Mouse (Mus musculus): Measurements from ENCODE around the gene Lamb2.

Lamb2 gene

DNA sequence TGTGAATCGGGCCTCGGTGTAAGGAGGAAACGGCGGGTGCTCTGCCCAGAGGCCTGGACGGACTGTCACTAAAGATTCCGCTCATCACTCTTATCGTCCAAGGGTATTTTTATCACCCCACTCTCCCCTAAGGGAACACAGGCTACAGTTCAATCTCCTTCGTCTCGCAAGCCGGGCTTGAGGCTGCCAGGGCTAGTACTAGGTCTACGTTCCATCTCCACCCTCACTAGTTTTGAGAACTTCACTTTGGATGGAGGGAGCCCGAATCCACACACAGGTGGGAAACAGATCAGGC lies 11.7 kb downstream of the Lamb2 start:
- DNase-seq (ENCODE audit: low spot score in 2 of 2) = no peak

DNA sequence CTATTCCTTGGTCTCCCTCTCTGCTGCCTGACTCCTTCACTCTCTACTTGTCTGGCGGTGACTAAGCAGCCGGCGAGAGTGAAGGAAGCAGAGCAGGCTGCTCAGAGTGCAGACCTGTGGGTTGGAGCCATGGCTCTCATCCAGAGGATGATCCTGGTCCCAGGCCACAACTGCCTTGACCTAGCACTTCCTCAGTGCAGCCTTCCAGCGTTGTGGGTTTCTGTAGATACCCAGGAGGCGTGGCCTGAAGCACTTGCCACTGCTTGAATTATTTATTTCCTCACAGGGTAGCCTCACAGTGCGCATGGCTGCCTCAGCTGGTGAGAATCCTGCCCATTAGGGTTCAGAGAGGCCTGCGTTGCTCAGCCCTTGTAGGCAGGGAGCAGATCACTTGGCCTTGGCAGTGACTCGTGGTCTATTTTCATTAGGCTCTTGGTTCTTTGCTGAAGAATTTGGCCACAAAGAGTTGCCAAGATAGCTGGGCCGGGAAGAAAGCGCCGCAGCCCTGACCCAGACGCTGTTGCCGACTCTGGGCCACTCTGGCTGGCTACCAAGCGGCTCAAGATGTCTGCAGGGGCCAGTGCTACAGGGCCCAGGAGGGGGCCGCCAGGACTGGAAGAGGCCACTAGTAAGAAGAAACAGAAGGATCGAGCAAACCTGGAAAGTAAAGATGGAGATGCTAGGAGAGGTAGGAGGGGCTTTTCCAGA lies 12.7 kb downstream of the Lamb2 start:
- DNase-seq (ENCODE audit: low spot score in 2 of 2) = no peak

- DNase-seq (ENCODE audit: low spot score in 2 of 2) = no peak
Measured at GRCm38 (mm10) chr9:108493246-108493645, 13.7 kb downstream of the Lamb2 start.

DNA sequence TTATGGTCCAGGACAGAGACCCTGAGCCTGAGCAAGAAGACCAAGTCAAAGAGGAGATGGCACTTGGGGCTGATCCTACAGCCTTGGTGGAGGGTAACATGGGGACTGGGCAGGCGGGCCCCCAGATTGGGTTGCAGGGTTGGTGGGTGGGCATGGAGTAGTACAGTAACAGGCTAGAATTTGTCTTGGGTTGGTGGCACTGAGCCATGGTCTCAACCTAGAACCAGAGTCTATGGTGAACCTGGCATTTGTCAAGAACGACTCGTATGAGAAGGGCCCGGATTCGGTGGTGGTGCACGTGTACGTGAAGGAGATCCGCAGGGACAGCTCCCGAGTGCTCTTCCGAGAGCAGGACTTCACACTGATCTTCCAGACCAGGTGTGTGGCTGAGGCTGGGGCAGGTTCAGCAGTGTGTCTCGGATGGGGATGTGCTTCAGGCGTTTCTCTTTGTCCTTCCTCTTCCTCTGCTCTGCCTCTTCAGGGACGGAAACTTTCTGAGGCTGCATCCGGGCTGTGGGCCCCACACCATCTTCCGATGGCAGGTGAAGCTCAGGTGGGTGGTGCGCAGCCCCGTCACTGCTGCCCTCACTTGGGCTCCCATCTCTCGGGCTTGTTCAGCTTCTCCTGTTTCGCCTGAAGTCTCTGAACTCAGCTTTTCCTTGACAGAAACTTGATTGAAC lies 14.8 kb downstream of the Lamb2 start:
- no peak for DNase-seq (ENCODE audit: low spot score in 2 of 2)

DNA sequence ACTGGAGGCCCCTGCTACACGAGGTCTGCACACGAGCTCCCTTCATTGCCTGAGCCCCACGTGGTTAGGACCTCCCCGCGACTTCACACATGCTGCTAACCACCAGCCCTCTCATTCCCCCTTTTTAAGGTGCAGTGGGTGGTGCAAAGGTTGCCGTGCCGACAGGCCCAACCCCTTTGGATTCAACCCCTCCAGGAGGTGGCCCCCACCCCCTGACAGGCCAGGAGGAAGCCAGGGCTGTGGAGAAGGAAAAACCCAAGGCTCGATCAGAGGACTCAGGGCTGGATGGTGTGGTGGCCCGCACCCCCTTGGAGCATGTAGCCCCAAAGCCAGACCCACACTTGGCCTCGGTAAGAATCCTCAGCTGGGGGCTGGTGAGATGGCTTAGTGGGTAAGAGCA lies 15.4 kb downstream of the Lamb2 start:
- DNase-seq (ENCODE audit: low spot score in 2 of 2) = no peak

GRCm38 (mm10) chr9:108499231-108499630 lies 19.7 kb downstream of the Lamb2 start:
- no peak for DNase-seq (ENCODE audit: low spot score in 2 of 2)

DNA sequence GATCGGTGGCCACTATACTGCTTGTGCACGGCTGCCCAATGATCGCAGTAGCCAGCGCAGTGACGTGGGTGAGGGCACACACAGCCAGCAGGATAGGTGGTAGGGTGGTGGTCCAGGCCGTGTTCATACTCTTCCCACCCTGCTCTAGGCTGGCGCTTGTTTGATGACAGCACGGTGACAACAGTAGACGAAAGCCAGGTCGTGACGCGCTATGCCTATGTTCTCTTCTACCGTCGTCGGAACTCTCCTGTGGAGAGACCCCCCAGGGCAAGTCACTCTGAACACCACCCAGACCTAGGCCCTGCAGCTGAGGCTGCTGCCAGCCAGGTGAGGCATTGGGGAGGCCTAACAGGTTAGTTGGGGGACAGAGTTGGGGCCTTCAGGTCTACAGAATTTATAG lies 20.4 kb downstream of the Lamb2 start:
- DNase-seq (ENCODE audit: low spot score in 2 of 2) = no peak

DNA sequence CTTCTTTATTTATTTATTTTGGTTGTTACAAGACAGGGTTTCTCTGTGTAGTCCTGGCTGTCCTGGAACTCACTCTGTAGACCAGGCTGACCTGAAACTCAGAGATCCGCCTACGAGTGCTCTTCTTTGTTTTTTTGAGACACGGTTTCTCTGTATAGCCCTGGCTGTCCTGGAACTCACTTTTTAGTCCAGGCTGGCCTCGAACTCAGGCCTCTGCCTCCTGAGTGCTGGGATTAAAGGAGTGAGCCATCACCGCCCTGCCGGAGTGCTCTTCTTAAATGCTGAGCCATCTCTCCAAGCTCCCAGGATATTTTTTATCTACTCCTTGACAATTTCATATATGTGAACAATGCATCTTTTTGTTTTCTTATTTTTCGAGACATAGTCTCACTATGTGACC lies 27.4 kb downstream of the Lamb2 start:
- DNase-seq (ENCODE audit: low spot score in 2 of 2) = peak in 1 of 2 experiments; percentile 45

DNA sequence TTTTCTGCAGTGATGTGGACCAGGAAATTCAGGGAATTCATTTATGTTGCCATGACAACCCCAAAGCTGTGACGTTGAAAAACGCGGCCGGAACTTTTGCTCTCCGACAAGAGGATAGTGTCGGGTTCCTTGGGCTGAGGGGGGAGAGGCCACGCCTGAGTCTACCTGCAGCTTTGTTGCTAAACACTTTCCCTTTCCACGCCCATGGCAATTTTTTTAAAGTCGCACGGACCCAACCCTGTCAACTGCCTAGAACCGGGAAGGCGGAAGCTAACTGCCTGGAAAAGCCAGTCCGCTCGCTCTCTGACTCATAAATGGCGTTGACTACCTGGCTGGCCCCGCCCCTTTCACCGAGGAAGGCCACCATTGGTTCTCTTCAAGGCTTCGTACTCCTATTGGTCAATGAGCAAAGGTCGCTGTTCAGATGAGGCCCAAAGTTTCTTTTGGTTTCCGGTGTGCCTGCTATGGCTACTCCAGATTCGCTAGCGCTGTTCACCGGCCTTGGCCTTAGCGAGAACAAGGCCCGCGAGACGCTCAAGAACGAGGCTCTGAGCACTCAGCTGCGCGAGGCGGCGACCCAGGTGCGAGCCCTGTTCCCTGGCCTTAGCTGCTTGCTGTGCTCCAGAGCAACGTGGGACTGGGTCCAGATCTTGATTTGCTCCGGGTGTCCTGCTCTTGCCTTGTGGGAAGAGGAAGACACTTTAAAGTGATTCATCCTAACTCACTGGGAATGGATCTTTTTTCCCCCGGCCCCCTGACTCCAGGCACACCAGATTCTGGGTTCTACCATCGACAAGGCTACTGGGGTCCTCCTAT lies 28.3 kb downstream of the Lamb2 start, which contains the start of gene Qars:
TSS of gene Qars (plus strand) at position 88 of the 816 bp plus-strand sequence.
- DNase-seq (ENCODE audit: low spot score in 2 of 2) = peak; percentile 93 to 95

GRCm38 (mm10) chr9:108508776-108509175 lies 29.2 kb downstream of the Lamb2 start:
- peak in 1 of 2 experiments; percentile 57 for DNase-seq (ENCODE audit: low spot score in 2 of 2)

DNA sequence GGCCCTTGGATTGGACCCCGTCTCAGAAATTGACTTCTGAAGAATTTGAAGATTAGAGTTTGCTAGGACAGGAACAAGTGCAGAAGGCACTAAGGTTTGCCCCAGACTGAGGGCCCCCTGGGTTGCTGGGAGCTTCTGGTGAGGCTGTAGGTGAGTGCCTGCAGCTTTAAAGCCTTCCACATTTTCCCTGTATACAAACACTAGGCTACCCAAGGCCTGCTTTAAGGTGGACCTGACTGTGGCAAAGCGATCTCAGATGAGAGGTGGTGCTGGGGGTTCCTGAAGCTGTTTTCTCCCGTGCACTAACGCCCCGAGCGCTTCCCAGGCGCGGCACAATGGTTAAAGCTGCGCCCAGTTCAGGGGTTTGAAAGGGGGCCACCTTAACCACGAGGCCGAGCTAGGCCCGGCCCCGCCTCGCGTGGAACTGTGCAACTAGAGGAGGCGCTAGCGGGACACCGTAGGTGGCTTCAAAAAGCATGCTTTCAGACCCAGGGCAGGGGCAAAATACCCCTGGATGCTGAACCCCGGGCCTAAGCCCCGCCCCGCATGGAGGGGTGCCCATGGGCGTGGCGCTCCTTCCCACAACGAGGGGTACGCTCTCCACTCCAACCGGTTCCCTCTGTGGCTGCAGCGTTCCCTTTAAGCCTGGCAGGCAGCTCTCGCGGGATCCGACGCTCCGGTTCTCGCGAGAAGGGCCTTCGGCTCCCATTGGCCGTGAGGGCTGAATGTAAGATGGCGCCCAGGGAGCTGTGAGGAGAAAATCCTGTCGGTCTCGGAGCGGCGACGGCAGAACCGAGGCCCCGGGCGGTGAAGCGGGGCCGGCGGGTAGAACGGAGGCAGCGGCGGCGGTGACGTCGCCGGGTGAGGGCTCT lies 37.1 kb downstream of the Lamb2 start, which contains the start of gene Qrich1:
TSS of gene Qrich1 (plus strand) at position 427 of the 872 bp plus-strand sequence.
- peak; percentile 92 to 96 for DNase-seq (ENCODE audit: low spot score in 2 of 2)

DNA sequence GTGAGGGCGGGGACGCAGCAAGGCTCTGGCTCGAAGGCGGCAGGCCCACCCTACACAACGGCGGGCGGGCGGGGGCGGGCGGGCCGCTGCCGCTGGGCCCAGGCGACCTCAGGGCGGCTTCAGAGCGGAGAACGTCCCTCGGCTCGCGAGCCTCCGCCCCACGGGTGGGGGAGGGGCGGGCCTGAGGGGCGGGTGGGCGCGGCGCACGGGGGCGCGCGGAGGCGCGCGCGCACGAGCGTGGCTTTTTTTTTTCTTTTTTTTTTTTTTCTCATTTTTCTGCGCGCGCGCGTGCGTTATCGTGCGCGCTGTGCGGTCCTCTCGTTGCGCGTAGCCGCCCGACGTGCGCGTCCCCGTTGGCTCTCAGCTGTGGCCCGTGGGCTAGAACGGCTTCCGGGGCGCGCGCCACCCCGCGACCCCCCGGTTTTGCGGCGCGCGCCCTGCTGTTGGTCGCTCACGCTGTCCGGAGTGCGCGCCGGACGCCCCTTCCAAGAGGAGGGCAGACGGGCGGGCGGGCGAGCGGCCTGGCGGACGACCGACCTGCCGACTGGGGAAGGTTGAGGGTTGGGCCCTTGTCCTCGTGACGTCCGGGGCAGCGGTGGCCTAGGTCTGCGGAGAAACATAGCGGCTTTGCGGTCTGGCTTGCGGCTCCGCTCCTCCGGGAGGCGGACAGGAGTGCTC lies 37.9 kb downstream of the Lamb2 start:
- DNase-seq (ENCODE audit: low spot score in 2 of 2) = peak; percentile 80 to 88

- DNase-seq (ENCODE audit: low spot score in 2 of 2) = no peak
Measured at GRCm38 (mm10) chr9:108517931-108518332, 38.4 kb downstream of the Lamb2 start.

DNA sequence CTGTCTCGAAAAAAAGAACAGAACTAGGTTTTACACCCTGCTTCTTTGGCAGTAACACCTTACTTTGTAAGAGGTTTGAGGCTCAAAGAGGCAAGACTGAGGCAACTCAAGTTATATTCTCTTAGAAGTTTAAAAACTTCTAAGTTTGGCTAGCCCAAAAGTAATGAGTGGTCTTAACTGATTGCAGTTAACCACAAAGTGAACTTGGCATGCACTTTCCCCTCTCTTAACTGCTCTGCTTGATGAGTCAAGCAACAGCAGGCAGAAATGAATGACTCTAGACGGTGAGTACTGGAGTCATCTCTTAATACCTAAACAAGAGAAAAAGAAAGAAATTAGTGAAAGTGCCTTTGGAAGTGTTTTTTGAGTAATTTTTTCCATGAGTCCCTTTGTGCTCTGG lies 42.1 kb downstream of the Lamb2 start:
- no peak for DNase-seq (ENCODE audit: low spot score in 2 of 2)

- no peak for DNase-seq (ENCODE audit: low spot score in 2 of 2)
Measured at GRCm38 (mm10) chr9:108523341-108523740, 43.8 kb downstream of the Lamb2 start.

GRCm38 (mm10) chr9:108525400-108525799 lies 45.9 kb downstream of the Lamb2 start:
- no peak for DNase-seq (ENCODE audit: low spot score in 2 of 2)

DNA sequence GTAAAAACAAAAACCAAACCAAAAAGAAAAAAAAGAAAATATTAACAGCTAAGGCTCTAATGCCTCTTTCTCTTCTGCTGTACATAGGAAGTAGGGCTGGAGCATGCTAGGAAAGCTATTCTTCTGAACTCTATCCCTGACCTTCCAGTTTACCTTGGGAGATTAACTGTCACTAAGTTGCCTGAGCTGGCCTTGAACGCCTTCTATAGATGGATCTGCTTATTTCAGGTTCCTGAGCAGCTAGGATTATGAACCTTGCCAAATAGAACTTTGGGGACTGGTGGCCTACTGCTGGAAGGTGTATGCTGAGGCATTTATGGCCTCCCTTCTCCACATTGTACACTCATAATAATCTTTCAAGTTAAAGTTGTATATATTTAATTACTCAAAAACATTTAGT lies 51.4 kb downstream of the Lamb2 start:
- no peak for DNase-seq (ENCODE audit: low spot score in 2 of 2)

GRCm38 (mm10) chr9:108531496-108531895 lies 52.0 kb downstream of the Lamb2 start:
- DNase-seq (ENCODE audit: low spot score in 2 of 2) = no peak

Data from spleen, postnatal 4 days (tissue).